Mouse (Mus musculus): ENCODE results near the gene Arsb. TPM values are rescaled to one million over a fixed set of nuclear protein-coding genes. Genes with fewer than 3 reads are reported as not detected.

The Arsb gene
- polyA plus RNA-seq, 1 experiment from 2014 or later = 7.8 TPM

DNA sequence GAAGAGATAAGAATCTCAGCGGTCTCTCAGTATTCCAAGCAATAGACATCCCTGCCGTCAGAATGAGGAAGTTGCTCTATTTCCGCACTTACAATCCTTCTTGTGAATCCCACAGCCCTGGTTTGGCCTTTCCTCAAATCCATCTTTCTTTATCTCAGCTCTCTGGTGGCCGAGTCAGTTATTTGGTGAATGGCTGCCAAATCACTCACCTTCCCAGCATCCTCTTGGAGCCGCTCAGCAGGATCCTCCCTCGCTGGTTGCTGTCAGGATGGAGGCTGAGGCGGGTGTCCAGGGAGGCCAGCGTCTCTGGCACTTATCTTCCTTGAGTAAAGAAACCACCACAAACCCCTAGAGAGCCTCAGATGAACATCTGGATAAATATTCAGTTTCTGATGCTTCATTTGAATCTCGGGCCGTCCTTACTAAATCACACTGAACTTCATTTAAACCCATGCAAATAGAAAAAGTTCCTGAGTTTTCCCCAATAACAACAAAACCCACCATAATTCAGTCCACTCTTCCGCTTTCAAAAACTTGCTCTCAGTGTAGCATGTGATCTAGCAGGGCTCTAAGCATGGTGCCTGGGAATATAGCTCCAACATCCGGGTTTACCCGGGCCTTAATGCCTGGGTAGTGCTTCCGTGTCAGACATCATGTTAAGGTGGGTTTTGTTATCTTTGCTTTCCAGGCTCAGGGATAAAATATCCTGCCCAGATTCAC lies 81.1 kb downstream of the Arsb start:
- no peaks in the 10 kb centered on the region for H3K36me3 ChIP-seq (replicated peaks; ENCODE audit: control insufficient read depth, insufficient read depth, low read depth, low read length)
- 66% methylated on average over 14 of the region's 14 CpGs for WGBS
- ATAC-seq (replicated peaks; ENCODE audit: insufficient number of reproducible peaks, low FRiP score, low TSS enrichment, low read depth) (no peak), DNase-seq (ENCODE audit: low spot score) (no peak)
- no peaks in the 10 kb centered on the region for H3K27me3 ChIP-seq (ENCODE audit: control insufficient read depth, insufficient read depth, low read length)
- 0 out of 2 replicates have a peak overlapping the region, but pooled peaks have one; percentile 0 for H3K27ac ChIP-seq (replicated peaks; ENCODE audit: low read depth, low read length)
- no peak overlapping the region for H3K4me3 ChIP-seq (ENCODE audit: low read depth, low read length)
- H3K4me2 ChIP-seq (ENCODE audit: low read depth, low read length) = no peak overlapping the region
- H3K4me1 ChIP-seq (ENCODE audit: control insufficient read depth, insufficient read depth, low read length) = no peaks in the 10 kb centered on the region
- H3K9ac ChIP-seq (replicated peaks; ENCODE audit: low read length) = no peak overlapping the region
- no peaks in the 10 kb centered on the region for H3K9me3 ChIP-seq (replicated peaks; ENCODE audit: control insufficient read depth, low read length)

DNA sequence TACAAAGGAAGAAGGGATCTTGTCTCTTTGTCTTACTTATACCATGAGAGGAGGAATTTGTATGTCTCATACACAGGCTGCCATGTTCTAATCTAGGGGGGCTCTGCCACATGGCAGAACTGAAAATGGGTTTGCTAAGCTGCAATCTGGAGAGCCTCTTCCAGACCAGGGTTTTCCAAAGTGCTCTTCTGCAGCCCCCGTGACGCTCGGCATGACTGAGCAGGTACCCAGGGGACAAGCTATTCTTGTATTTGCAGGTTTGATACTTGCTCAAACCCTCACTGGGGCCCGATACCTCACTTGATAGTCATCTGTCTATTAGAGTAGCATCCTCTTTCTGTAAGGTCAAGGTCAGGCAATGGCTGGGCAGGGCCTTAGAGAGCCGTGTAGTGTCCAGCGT lies 82.3 kb downstream of the Arsb start:
- no peak overlapping the region for H3K27ac ChIP-seq (replicated peaks; ENCODE audit: low read depth, low read length)
- H3K36me3 ChIP-seq (replicated peaks; ENCODE audit: control insufficient read depth, insufficient read depth, low read depth, low read length) = no peaks in the 10 kb centered on the region

DNA sequence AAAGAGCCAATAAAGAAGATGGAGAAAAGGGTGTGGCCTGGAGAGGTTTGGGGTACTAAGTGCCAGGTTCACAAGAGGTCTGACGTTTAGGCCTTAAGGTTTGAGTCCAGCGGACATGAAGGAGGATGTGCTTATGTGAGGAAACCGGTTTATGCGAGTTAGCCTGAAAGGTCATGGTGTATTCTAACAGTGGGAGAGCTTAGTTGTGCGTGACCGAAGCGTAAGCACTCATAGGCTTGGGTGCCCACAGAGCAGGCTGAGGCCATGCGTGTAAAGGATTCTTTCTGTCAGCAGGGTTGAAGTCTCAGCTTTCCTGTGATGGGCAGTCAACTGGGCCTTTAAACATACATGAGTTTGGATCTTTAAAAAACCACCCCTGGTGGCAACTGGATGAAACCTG lies 82.9 kb downstream of the Arsb start:
- Histone ChIP-seq H3K27ac (replicated peaks; ENCODE audit: low read depth, low read length) (no peak overlapping the region), H3K4me1 (ENCODE audit: control insufficient read depth, insufficient read depth, low read length) (no peaks in the 10 kb centered on the region), H3K4me2 (ENCODE audit: low read depth, low read length) (no peak overlapping the region), H3K9me3 (replicated peaks; ENCODE audit: control insufficient read depth, low read length) (no peaks in the 10 kb centered on the region), H3K27me3 (ENCODE audit: control insufficient read depth, insufficient read depth, low read length) (no peaks in the 10 kb centered on the region), H3K9ac (replicated peaks; ENCODE audit: low read length) (no peak overlapping the region), H3K4me3 (ENCODE audit: low read depth, low read length) (no peak overlapping the region), H3K36me3 (replicated peaks; ENCODE audit: control insufficient read depth, insufficient read depth, low read depth, low read length) (no peaks in the 10 kb centered on the region)
- ATAC-seq (replicated peaks; ENCODE audit: insufficient number of reproducible peaks, low FRiP score, low TSS enrichment, low read depth) (no peak), DNase-seq (ENCODE audit: low spot score) (no peak)
- WGBS = 85% methylated on average over 8 of the region's 8 CpGs

More for the DNA sequence above, 82.3 kb downstream of the Arsb start:
- 85% methylated on average over 6 of the region's 6 CpGs for WGBS
- ATAC-seq (replicated peaks; ENCODE audit: insufficient number of reproducible peaks, low FRiP score, low TSS enrichment, low read depth) (no peak), DNase-seq (ENCODE audit: low spot score) (no peak)
- H3K4me2 ChIP-seq (ENCODE audit: low read depth, low read length) = no peak overlapping the region
- no peak overlapping the region for H3K4me3 ChIP-seq (ENCODE audit: low read depth, low read length)
- no peaks in the 10 kb centered on the region for H3K27me3 ChIP-seq (ENCODE audit: control insufficient read depth, insufficient read depth, low read length)
- no peaks in the 10 kb centered on the region for H3K9me3 ChIP-seq (replicated peaks; ENCODE audit: control insufficient read depth, low read length)
- H3K4me1 ChIP-seq (ENCODE audit: control insufficient read depth, insufficient read depth, low read length) = no peaks in the 10 kb centered on the region
- no peak overlapping the region for H3K9ac ChIP-seq (replicated peaks; ENCODE audit: low read length)

DNA sequence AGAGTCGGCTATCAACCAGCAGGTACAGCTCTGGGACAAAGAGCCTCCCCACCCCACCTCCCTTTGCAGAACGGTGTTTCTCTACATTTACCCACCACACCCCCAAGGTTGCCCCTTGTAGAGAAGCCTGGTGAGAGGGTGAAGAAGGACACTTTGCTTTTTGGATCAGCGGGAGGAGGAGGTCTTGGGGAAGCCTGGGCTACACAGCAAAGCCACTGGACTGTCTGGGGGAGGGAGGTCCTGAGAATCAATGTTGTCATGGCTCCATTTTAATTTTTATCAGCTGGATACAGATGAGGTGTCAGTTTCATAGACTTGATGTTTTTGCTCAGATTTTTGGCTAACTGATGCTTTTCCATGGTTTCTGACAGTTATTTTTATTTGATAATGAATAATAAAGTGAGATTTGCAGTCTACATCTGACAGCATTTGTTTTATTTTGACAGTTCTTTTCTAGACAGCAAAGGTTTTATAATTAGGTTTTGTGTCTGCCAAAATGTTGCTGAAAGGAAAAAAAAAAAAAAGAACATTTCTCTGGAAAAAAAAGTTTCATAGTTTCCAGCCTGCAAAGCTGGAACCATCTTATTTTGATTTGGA lies 83.6 kb downstream of the Arsb start:
- H3K36me3 ChIP-seq (replicated peaks; ENCODE audit: control insufficient read depth, insufficient read depth, low read depth, low read length) = no peaks in the 10 kb centered on the region
- no peak overlapping the region for H3K9ac ChIP-seq (replicated peaks; ENCODE audit: low read length)
- no peak overlapping the region for H3K4me3 ChIP-seq (ENCODE audit: low read depth, low read length)
- no peaks in the 10 kb centered on the region for H3K4me1 ChIP-seq (ENCODE audit: control insufficient read depth, insufficient read depth, low read length)
- no peak for ATAC-seq (replicated peaks; ENCODE audit: insufficient number of reproducible peaks, low FRiP score, low TSS enrichment, low read depth)
- WGBS = 78% methylated on average over 3 of the region's 3 CpGs
- H3K27ac ChIP-seq (replicated peaks; ENCODE audit: low read depth, low read length) = no peak overlapping the region
- DNase-seq (ENCODE audit: low spot score) = no peak
- H3K9me3 ChIP-seq (replicated peaks; ENCODE audit: control insufficient read depth, low read length) = no peaks in the 10 kb centered on the region
- no peaks in the 10 kb centered on the region for H3K27me3 ChIP-seq (ENCODE audit: control insufficient read depth, insufficient read depth, low read length)
- no peak overlapping the region for H3K4me2 ChIP-seq (ENCODE audit: low read depth, low read length)

DNA sequence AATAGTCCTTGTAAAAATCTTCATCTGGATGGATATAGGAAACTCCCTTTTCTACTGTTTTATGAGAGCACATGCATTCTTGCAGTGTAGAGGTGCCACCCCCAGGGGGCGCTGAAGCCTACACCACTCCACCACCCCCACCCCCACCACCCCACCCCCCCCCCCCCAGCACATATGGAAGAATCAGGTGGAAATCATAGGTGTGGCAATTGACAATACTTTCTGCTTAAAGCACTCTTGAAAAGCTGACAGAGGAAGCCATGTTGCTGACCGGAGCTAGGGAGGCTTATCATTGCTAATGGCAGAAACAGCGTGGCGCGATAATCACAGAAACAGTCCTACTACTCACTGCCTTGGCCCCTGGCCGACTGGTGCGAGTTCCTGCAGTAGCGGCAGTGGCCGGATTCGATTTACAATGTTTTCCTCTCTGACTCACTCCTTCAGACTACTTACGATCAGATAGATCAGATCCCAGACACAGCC lies 84.3 kb downstream of the Arsb start:
- no peaks in the 10 kb centered on the region for H3K9me3 ChIP-seq (replicated peaks; ENCODE audit: control insufficient read depth, low read length)
- H3K27me3 ChIP-seq (ENCODE audit: control insufficient read depth, insufficient read depth, low read length) = no peaks in the 10 kb centered on the region
- no peaks in the 10 kb centered on the region for H3K4me1 ChIP-seq (ENCODE audit: control insufficient read depth, insufficient read depth, low read length)
- H3K4me2 ChIP-seq (ENCODE audit: low read depth, low read length) = no peak overlapping the region
- no peaks in the 10 kb centered on the region for H3K36me3 ChIP-seq (replicated peaks; ENCODE audit: control insufficient read depth, insufficient read depth, low read depth, low read length)
- H3K27ac ChIP-seq (replicated peaks; ENCODE audit: low read depth, low read length) = no peak overlapping the region
- H3K9ac ChIP-seq (replicated peaks; ENCODE audit: low read length) = no peak overlapping the region
- WGBS = 32% methylated on average over 11 of the region's 11 CpGs
- DNase-seq (ENCODE audit: low spot score) (peak; percentile 47), ATAC-seq (replicated peaks; ENCODE audit: insufficient number of reproducible peaks, low FRiP score, low TSS enrichment, low read depth) (no peak)
- H3K4me3 ChIP-seq (ENCODE audit: low read depth, low read length) = no peak overlapping the region

DNA sequence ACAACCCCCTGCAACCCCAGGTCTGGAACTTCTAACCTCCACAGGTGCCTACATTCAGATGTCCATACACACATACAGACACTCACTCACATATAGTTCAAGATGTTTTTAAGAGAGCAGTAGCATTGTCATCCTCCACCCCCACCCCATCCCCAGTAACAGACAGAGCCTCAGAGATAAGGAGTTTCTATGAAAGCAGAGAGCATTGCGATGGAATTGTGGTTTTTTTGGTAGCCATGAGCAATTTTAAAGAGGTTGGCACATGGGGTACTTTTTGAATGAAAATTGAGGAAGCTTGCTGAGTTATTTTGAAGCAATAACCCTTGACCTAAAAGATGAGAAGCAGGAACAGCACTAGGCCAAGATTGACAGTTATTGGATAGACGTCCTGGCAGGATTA lies 89.8 kb downstream of the Arsb start:
- no peaks in the 10 kb centered on the region for H3K27me3 ChIP-seq (ENCODE audit: control insufficient read depth, insufficient read depth, low read length)
- no peak overlapping the region for H3K4me3 ChIP-seq (ENCODE audit: low read depth, low read length)
- H3K9ac ChIP-seq (replicated peaks; ENCODE audit: low read length) = no peak overlapping the region
- H3K4me1 ChIP-seq (ENCODE audit: control insufficient read depth, insufficient read depth, low read length) = no peaks in the 10 kb centered on the region
- ATAC-seq (replicated peaks; ENCODE audit: insufficient number of reproducible peaks, low FRiP score, low TSS enrichment, low read depth) (no peak), DNase-seq (ENCODE audit: low spot score) (no peak)
- H3K4me2 ChIP-seq (ENCODE audit: low read depth, low read length) = no peak overlapping the region
- H3K27ac ChIP-seq (replicated peaks; ENCODE audit: low read depth, low read length) = no peak overlapping the region
- no peaks in the 10 kb centered on the region for H3K9me3 ChIP-seq (replicated peaks; ENCODE audit: control insufficient read depth, low read length)
- 79% methylated on average over 2 of the region's 2 CpGs for WGBS
- no peaks in the 10 kb centered on the region for H3K36me3 ChIP-seq (replicated peaks; ENCODE audit: control insufficient read depth, insufficient read depth, low read depth, low read length)

DNA sequence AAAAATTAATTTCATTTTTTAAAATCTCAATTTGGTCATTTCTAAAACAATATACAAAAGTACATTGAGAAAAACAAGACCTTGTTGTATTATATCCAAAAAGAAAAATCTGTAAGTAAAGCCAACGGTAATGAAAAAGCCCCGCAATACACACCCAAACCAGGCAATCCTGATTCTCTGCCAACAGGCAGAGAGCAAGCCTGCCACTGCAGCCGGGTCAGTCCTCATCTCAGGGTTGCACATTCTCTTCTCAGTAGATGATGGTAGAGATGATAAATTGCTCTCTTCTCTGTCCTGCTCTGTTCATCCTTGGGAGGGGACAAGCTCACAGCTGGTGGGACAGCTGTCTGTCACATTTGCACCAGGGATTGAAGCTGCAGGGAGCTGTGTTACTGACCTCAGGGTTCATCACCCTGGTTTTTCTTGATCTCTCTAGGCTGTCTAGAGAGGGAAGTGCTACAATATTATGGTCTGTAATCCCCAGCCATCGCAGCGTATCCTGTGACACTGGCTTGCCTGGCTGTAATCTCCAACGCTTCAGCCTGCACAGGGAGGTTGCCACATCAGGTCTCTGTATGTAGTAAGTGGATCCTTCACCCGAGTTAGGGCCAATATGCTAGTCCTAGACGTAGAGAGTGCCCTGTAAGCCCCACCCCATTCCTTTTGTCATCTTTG lies 92.8 kb downstream of the Arsb start:
- no peaks in the 10 kb centered on the region for H3K4me1 ChIP-seq (ENCODE audit: control insufficient read depth, insufficient read depth, low read length)
- H3K9ac ChIP-seq (replicated peaks; ENCODE audit: low read length) = no peak overlapping the region
- H3K27ac ChIP-seq (replicated peaks; ENCODE audit: low read depth, low read length) = no peak overlapping the region
- ATAC-seq (replicated peaks; ENCODE audit: insufficient number of reproducible peaks, low FRiP score, low TSS enrichment, low read depth) = no peak
- peaks cover 3% of the 10 kb centered on the region; the same call in 1 of the 2 replicates for H3K9me3 ChIP-seq (replicated peaks; ENCODE audit: control insufficient read depth, low read length)
- no peaks in the 10 kb centered on the region for H3K27me3 ChIP-seq (ENCODE audit: control insufficient read depth, insufficient read depth, low read length)
- no peak for DNase-seq (ENCODE audit: low spot score)
- no peak overlapping the region for H3K4me2 ChIP-seq (ENCODE audit: low read depth, low read length)
- no peaks in the 10 kb centered on the region for H3K36me3 ChIP-seq (replicated peaks; ENCODE audit: control insufficient read depth, insufficient read depth, low read depth, low read length)
- H3K4me3 ChIP-seq (ENCODE audit: low read depth, low read length) = no peak overlapping the region
- 58% methylated on average over 8 of the region's 8 CpGs for WGBS

DNA sequence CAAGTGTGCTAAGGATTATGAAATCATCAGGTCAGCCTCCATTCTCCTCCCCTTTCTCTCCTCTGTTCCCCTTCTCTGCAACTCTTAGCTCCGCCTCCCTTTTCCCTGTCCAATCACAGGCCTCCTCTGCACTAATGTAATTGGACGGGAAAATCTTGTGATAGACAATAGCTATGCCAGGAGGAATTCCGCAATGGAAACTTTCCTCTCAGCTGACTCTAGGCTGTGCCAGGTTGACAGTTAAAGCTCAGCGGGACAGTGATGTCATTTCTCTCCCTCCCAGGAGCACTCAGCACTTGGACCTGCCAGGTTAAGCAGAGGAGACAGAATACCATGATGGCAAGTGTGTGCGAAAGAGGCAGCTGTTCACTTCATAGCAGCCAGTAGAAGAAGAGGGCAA lies 95.2 kb downstream of the Arsb start:
- Histone ChIP-seq H3K9me3 (replicated peaks; ENCODE audit: control insufficient read depth, low read length) (peaks cover 3% of the 10 kb centered on the region; the same call in 1 of the 2 replicates), H3K4me1 (ENCODE audit: control insufficient read depth, insufficient read depth, low read length) (no peaks in the 10 kb centered on the region), H3K4me3 (ENCODE audit: low read depth, low read length) (no peak overlapping the region), H3K4me2 (ENCODE audit: low read depth, low read length) (no peak overlapping the region), H3K27me3 (ENCODE audit: control insufficient read depth, insufficient read depth, low read length) (no peaks in the 10 kb centered on the region), H3K27ac (replicated peaks; ENCODE audit: low read depth, low read length) (no peak overlapping the region), H3K9ac (replicated peaks; ENCODE audit: low read length) (no peak overlapping the region), H3K36me3 (replicated peaks; ENCODE audit: control insufficient read depth, insufficient read depth, low read depth, low read length) (no peaks in the 10 kb centered on the region)
- ATAC-seq (replicated peaks; ENCODE audit: insufficient number of reproducible peaks, low FRiP score, low TSS enrichment, low read depth) (no peak; the same call in 1 of the 2 replicates), DNase-seq (ENCODE audit: low spot score) (no peak)
- 80% methylated on average over 5 of the region's 5 CpGs for WGBS
